Mouse (Mus musculus) left cerebral cortex, postnatal 25 days (tissue): ENCODE results near the gene Nuak2. TPM values are rescaled to one million over a fixed set of nuclear protein-coding genes. Genes with fewer than 3 reads are reported as not detected.
"Not testable (repeated sequence)": the region's sequence is repeated elsewhere in the genome, so short reads cannot be mapped to it uniquely, and the experiment has no call there.

ENCODE experiments used
- DNase-seq, 2 experiments: peaks; one replicate each; pipeline ENCODE4 v3.0.0; 2022; ENCODE audit warnings: low spot score in 2 of 2, mixed read lengths in 1 of 2
- intact Hi-C: fragments of 180-260 bp; cut with DNase I; formaldehyde crosslinking; loops from one replicate; pipeline ENCODE4 v1.15.1; 2025
- total RNA-seq, 2 experiments: library from RNA; stranded (reverse); gene quantifications; 2 replicates each; pipeline ENCODE4 v1.2.3; 2021

Nuak2 gene
- total RNA-seq = under 1 TPM; 0.94 to 0.96 TPM

GRCm38 (mm10) chr1:132315889-132316624 is at the start of gene Nuak2:
Nuak2 (plus strand) TSS chr1:132316126.
- intact Hi-C loops = no loop called here
- DNase-seq = peak; percentile 80 to 83

GRCm38 (mm10) chr1:132266791-132267557 is 49.0 kb upstream of the Nuak2 start:
- DNase-seq = no peak
- intact Hi-C loops = no loop called here

GRCm38 (mm10) chr1:132267959-132268358 is 48.0 kb upstream of the Nuak2 start:
- peak; percentile 42 to 47 for DNase-seq
- intact Hi-C loops = no loop called here

- intact Hi-C loops = no loop called here
- DNase-seq = peak in 1 of 2 experiments; percentile 60
Measured at GRCm38 (mm10) chr1:132268418-132269060, 47.4 kb upstream of the Nuak2 start.

GRCm38 (mm10) chr1:132271237-132271636 is 44.7 kb upstream of the Nuak2 start:
- no peak for DNase-seq
- intact Hi-C loops = no loop called here

- no peak for DNase-seq
- intact Hi-C loops = no loop called here
Measured at GRCm38 (mm10) chr1:132276694-132277093, 39.2 kb upstream of the Nuak2 start.

- intact Hi-C loops = no loop called here
- no peak for DNase-seq
Measured at GRCm38 (mm10) chr1:132277124-132277523, 38.8 kb upstream of the Nuak2 start.

- DNase-seq, intact Hi-C loops: not testable (repeated sequence)
Measured at GRCm38 (mm10) chr1:132280636-132281035, 35.3 kb upstream of the Nuak2 start.

- intact Hi-C loops = no loop called here
- no peak for DNase-seq
Measured at GRCm38 (mm10) chr1:132281523-132282176, 34.3 kb upstream of the Nuak2 start.

GRCm38 (mm10) chr1:132282177-132282536 is 33.8 kb upstream of the Nuak2 start:
- no peak for DNase-seq
- intact Hi-C loops = no loop called here

- intact Hi-C loops = no loop called here
Measured at GRCm38 (mm10) chr1:132283018-132283417, 32.9 kb upstream of the Nuak2 start.

GRCm38 (mm10) chr1:132286735-132287134 is 29.2 kb upstream of the Nuak2 start:
- DNase-seq = no peak
- intact Hi-C loops = no loop called here

More at GRCm38 (mm10) chr1:132283018-132283417, 32.9 kb upstream of the Nuak2 start:
- no peak for DNase-seq

- no peak for DNase-seq
- intact Hi-C loops = no loop called here
Measured at GRCm38 (mm10) chr1:132287445-132287844, 28.5 kb upstream of the Nuak2 start.

- intact Hi-C loops = no loop called here
- DNase-seq = no peak
Measured at GRCm38 (mm10) chr1:132287991-132288451, 27.9 kb upstream of the Nuak2 start.

GRCm38 (mm10) chr1:132289965-132290364 is 26.0 kb upstream of the Nuak2 start:
- peak in 1 of 2 experiments; percentile 27 for DNase-seq
- intact Hi-C loops = no loop called here

GRCm38 (mm10) chr1:132290921-132291675 is 24.8 kb upstream of the Nuak2 start:
- no peak for DNase-seq
- intact Hi-C loops = no loop called here

- intact Hi-C loops = no loop called here
- DNase-seq = no peak
Measured at GRCm38 (mm10) chr1:132291706-132292105, 24.2 kb upstream of the Nuak2 start.

- intact Hi-C loops = no loop called here
- no peak for DNase-seq
Measured at GRCm38 (mm10) chr1:132292318-132293129, 23.4 kb upstream of the Nuak2 start.
